Mouse (Mus musculus): ENCODE data around the gene Slc24a2. TPM values are rescaled to one million over a fixed set of nuclear protein-coding genes. Genes with fewer than 3 reads are reported as not detected.

Slc24a2 gene
- total RNA-seq (2023), result not detected

DNA sequence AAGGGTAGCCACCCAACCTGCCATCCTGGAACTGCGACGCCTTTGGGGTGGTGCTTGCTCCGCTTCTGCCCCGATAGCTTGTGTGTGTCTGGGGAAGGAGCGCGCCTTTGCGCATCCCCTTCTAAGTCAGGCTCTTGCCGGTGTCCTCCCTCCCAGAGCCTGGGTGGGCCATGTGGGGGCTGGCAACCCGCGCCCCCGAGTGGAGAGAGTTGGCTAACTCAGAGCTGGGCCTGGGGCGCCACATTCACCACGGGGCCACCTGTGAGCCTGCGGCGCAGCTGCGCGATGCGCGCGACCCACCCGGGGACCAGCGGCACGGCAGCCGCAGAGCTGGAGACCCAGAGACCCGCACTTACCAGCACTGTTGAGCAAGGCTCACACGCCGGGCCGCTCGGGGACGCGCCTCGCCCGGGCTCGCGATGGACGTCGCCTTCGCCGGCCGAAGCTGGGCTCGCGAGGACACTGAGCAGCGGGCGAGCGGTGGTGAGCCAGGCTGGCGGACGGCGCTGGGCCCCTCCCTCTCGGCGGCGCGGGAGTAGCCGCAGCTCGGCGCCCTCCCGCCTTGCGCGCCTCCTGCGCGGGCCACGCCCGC lies at the start of gene Slc24a2:
Gene Slc24a2, minus strand, starts transcription at position 518 of the 592 bp plus-strand sequence.

